Mouse (Mus musculus): Measurements from ENCODE around the gene Tas1r1.

Gene Tas1r1

DNA sequence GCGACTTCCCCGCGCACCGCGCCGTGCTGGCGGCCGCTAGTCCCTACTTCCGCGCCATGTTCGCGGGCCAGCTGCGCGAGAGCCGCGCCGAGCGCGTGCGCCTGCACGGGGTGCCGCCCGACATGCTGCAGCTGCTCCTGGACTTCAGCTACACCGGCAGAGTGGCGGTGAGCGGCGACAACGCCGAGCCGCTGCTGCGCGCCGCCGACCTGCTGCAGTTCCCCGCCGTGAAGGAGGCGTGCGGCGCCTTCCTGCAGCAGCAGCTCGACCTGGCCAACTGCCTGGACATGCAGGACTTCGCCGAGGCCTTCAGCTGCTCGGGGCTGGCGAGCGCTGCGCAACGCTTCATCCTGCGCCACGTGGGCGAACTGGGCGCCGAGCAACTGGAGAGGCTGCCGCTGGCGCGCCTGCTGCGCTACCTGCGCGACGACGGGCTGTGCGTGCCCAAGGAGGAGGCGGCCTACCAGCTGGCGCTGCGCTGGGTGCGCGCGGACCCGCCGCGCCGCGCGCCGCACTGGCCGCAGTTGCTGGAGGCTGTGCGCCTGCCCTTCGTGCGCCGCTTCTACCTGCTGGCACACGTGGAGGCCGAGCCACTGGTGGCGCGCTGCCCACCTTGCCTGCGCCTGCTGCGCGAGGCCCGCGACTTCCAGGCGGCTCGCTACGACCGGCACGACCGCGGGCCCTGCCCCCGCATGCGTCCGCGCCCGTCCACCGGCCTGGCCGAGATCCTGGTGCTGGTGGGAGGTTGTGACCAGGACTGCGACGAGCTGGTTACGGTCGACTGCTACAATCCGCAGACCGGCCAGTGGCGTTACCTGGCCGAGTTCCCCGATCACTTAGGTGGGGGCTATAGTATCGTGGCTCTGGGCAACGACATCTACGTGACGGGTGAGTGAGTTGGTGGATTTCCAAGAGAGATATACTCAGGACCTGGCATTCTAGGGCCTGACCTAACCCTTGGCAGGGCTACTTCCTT is 29.0 kb downstream of the Tas1r1 start:
- DNase-seq = peak; percentile 70 to 71

GRCm38 (mm10) chr4:152008622-152009075 is 29.7 kb downstream of the Tas1r1 start, which contains the start of gene Klhl21:
Klhl21 (plus strand) TSS chr4:152008803.
- DNase-seq = peak; percentile 91 to 93

DNA sequence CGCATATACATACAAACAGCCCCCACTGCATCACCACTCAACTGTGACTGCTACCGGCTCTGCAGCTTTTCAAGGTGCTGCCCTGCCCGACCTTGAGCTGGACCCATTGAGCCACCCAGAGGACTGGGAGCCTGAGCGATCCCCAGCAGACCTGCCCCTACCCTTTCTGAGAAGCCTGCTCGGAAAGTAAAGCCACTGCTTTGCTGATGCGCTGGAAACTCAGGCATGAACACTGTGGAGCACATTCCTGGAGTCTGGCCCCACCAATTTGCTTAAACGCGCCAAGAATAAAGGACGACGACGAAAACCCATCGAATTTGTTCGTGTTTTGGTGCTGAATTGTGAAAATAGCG is 30.2 kb downstream of the Tas1r1 start:
- no peak for DNase-seq

DNA sequence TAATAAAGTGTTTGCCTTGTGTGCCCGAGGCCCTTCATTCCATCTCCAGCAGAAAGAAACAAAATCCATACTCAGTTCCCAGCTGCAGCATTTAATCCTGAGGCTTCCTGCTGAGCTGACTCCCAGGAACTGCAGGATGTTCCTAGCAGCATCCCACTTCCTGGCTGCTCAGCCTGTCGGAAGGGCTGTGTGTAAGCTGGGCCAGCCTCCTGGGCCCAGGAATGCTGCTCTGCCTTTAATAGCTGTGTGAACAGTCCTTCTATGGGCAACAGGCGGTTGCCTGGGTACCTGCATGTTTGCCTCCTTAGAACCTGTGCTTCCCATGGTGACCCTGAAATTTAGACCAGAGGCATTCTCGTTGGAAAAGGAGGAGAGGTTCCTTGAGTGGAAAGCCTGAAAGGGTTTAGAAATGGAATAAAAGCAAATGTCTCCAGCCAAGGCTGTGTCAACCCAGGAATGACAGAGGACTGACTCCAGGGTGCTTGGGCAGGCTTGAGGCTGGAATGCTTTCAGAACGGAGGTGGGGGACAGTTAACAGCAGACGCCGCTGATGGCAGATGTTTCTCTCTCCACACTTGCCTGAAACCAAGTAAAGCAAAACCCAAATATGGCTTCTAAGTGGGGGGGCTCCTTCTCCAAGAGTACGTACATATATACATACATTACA is 30.8 kb downstream of the Tas1r1 start:
- DNase-seq = no peak

DNA sequence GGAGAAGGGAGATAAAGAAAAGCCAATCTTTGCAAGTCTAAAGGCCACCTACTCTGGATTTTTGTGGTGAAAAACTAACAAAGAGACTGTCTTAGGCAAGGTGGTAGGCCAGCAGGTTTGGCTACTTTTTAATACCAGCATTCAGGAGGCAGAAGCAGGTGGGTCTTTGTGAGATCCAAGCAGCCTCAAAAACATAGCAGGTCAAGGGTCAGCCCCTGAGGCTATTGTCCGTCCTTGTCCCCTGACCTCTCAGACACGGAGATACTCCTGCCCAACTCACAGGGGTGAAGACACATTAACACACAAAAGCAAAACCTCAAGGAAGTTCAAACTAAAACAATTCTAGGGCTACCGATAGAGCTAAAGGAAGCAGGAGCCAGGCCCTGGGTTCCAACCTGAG is 31.6 kb downstream of the Tas1r1 start:
- DNase-seq = no peak

DNA sequence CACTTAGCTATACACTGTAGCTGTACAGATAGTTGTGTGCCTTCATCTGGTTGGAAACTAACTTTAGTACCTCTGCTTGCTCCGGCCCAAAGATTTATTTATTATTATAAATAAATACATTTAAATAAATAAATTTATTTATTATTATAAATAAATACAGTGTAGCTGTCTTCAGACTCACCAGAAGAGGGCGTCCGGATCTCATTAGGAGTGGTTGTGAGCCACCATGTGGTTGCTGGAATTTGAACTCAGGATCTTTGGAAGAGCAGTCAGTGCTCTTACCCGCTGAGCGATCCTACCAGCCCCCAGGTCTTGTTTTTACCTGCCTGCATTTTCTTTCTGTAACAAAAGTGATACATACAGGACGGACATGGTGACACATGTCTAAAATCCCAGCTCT is 32.2 kb downstream of the Tas1r1 start:
- no peak for DNase-seq

GRCm38 (mm10) chr4:152002063-152002462 is 36.3 kb downstream of the Tas1r1 start:
- DNase-seq = no peak

GRCm38 (mm10) chr4:152001335-152001734 is 37.0 kb downstream of the Tas1r1 start:
- no peak for DNase-seq

DNA sequence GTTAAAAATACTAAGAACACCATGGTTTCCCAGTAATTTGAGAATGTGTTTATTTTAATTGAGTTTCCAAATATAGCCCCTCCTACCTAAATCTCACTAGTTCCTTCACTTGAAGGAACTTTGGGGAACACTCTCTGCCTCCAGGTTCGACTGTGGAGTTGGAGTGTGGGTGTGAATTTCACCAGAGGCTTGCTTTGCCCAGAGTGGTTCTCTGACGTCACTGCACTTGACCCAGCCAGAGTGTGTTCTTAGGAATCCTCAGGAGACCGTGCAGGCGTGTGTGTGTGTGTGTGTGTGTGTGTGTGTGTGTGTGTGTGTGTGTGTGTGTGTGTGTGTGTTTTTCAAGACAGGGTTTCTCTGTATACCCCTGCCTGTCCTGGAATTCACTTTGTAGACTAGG is 37.5 kb downstream of the Tas1r1 start:
- DNase-seq = no peak

GRCm38 (mm10) chr4:151999481-151999880 is 38.9 kb downstream of the Tas1r1 start:
- DNase-seq = no peak

DNA sequence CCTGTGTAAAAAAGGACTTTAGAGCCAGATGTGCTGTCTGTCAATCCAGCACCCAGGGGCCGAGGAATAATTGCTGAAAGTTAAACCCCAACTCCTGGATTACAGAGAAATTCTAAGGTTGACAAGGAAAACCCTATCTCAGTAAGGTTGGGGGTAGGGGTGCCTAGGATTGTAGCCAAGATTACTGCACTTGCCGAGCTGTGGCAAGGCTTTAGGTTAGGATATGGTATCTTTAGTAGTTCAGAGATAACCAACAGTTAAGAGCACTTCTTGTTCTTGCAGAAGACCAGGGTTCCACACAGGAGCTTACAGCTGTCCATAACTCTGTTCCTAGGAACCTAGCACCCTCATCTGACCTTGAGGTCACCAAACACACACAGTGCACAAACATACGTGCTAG is 40.7 kb downstream of the Tas1r1 start:
- no peak for DNase-seq

GRCm38 (mm10) chr4:151996951-151997222 is 41.5 kb downstream of the Tas1r1 start:
- DNase-seq = no peak

GRCm38 (mm10) chr4:151996173-151996950 is 42.0 kb downstream of the Tas1r1 start, which contains the start of gene Phf13:
Phf13 (minus strand) TSS chr4:151996258.
- DNase-seq = peak; percentile 98 to 99

DNA sequence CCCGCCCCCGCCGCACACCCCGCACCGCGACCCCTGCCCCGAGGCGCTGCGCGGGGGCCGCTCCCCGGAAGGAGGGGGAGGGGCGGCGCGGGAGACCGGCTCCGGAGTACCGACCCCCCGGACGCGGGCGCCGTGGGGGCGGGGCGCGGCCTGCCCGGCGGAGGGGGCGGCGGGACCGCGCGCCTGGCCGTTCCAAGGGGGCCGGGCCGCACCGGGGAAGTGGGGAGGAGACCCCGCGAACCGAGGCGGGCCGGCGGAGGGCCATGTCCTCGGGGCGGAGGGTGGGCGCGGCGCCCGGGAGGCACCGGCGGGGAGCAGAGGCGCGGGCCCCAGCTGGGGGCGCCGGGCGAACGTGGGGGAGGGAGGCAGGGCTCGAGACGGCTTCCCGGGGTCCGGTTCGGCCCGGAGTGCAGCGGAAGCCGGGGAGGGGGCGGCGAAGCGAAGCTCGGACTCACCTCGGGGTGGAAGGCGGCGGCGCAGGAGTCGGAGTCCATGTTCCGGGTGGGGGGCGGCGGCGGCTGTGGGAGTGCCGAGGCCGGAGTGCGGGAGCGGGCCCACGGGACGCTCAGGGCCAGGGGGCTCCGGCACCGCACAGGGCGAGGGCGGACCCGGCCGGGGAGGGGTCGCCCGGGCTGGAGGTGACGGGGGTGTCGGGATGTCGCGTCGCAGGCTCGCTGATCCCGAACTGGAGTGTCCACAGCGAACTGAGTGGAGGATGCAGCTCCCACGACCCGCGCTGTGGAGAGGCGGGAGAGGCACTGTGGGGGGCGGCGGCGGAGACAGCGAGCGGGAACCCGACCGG is 42.8 kb downstream of the Tas1r1 start:
- peak in 1 of 2 experiments; percentile 37 for DNase-seq

DNA sequence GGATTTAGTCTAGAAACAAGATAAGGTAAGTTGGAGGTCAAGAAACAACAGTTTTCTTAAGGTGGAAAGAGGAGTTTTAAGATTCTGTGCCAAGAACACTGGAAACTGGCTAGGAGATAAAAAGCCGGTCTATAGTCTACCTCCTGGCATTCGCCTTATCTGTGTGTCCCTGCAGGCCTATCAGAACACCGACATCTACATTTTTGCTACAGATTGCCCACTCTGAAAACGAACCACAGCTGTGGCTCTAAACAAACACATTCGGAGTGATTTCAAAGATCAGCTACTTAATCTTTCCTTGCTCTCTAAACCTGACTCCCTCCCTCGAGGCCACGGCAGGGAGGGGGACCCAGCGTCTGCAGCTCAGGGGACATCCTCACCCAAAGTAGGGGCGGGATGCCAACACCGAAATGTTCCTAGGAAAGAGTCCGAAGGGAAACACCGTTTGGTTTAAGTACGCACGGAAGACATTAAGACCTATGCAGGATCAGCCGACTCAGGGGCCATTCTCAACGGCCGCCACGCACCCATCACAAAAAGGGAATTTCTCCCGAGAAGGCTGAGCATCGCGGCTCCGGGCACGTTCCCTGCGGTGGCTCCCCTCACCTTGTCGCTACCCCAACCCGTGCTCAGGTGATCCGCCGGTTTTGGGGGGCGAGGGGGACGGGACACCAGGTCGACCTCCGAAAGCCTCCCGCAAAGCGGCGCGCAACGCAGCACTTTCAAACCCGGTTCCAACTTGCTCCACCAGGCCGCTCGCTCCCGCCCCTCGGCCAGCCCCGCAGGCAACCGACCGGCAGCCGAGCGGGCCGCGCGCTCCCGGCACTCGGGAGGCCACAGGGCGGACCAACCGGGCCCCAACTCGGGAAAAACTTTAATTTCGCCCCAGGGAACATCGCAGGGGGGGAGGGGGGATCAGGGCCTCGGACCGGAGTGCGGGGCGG is 43.9 kb downstream of the Tas1r1 start:
- DNase-seq = peak in 1 of 2 experiments; percentile 49

- no peak for DNase-seq
Measured at GRCm38 (mm10) chr4:151993035-151993434, 45.3 kb downstream of the Tas1r1 start.

- no peak for DNase-seq
Measured at GRCm38 (mm10) chr4:151992091-151992490, 46.3 kb downstream of the Tas1r1 start.

- DNase-seq = no peak
Measured at GRCm38 (mm10) chr4:151989110-151989488, 49.3 kb downstream of the Tas1r1 start.

DNA sequence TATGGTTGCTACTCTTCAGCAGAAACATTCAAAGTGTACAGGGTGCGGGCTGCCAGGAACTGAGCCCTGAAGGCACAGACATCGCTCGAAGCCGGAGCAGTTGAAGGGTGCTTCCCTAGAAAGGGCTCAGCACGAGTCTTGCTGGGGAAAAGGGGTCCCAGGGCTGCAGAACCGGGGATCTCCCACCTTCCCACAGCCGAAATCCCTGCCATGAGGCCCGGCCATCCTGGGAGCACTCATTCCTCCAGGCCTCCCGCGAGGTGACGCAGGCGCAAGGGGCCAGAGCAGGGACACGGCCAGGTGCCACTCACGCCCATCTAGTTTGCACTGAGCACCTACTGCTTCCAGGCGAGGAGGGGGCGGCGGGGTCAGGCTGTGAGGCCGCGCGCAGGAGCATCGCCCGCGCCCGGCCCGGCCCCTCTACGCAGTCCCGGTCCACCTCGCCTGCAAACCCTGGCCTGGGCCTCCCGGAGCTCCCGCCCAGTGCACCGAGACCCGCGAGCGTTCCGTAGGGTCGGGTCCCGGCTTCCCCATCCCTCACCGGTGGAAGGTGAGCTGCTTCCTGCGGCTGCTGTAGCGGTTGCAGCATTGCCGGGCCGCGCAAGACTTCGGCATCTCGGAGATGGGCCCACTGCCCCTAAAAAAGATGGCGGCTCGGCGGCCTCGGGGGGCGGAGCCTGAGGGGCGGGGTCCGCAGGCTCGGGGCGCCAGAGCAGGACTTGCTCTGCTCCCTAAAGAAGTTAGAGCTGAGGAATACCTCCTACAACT is 49.8 kb downstream of the Tas1r1 start, which contains the start of gene Thap3:
Thap3 (minus strand) TSS at position 656 of the 768 bp plus-strand sequence.
- DNase-seq = peak; percentile 80 to 81

GRCm38 (mm10) chr4:151988014-151988341 is 50.4 kb downstream of the Tas1r1 start:
- no peak for DNase-seq
